Mouse (Mus musculus): Measurements from ENCODE around the gene Slc25a44.

Slc25a44 gene

DNA sequence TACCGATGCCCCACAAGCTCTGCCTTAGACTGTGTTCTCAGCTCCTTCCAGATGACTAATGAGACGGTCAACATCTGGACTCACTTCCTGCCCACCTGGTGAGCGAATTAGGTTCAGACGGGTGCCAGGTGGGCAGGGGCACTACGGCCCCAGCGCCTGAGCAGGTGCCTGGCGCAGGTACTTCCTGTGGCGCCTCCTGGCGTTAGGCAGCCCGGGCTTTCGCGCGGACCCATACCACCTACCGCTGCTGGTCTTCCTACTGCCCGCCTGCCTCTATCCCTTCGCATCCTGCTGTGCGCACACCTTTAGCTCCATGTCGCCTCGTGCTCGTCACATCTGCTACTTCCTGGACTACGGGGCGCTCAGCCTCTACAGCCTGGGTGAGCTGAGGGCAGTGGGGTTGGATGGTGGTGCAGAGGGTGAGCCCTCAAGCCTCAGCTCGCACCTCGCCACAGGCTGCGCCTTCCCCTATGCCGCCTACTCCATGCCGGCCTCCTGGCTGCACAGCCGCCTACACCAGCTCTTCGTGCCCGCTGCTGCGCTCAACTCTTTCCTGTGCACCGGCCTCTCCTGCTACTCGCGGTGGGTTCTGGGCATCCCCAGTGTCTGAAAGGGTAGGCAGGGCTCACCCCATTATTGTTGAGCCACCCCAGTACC is 59.1 kb downstream of the Slc25a44 start:
- DNase-seq: no peak

DNA sequence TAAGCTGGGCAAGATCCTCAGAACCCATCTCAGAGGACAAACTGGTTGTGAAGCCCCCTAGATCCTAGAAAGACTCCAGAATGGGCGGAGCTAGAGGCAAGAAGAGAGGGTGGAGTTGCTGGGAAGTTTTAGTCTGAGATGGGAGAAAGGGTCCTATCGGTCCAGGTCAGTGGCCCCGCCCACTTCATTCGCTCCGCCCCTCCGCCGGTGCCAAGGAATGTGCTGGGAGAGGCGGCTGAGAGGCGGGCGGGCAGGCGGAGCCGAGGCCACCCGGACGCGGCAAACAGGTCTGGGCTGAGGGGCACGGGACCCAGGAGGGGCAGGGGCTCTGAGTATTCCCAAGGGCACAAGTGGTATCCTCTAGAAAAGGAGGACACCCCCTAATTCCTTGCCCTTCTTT is 60.6 kb downstream of the Slc25a44 start, which contains the start of gene Paqr6:
Gene Paqr6, plus strand, starts transcription at position 248 of the 400 bp plus-strand sequence.
- DNase-seq: peak; percentile 33 to 57

DNA sequence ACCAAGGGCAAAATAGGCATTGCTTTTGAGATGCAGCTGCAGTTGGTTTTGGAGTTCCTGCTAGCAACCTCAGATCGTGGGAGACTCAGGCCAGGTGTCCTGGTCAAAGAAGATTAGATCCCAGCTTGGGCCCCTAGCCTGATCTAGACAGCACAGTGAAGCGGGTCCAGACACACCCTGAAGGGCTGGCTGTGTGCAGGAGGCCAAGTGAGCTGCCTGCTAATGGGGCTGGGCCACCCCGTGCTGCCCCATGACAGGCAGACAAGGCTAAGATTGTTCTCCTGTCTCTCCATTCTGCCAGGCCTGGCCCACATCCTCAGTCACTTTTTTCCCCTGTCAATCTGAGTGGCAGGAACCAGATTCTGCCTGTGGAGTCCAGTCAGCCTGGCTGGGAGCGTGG is 61.2 kb downstream of the Slc25a44 start:
- peak in 1 of 2 experiments; percentile 12 for DNase-seq

DNA sequence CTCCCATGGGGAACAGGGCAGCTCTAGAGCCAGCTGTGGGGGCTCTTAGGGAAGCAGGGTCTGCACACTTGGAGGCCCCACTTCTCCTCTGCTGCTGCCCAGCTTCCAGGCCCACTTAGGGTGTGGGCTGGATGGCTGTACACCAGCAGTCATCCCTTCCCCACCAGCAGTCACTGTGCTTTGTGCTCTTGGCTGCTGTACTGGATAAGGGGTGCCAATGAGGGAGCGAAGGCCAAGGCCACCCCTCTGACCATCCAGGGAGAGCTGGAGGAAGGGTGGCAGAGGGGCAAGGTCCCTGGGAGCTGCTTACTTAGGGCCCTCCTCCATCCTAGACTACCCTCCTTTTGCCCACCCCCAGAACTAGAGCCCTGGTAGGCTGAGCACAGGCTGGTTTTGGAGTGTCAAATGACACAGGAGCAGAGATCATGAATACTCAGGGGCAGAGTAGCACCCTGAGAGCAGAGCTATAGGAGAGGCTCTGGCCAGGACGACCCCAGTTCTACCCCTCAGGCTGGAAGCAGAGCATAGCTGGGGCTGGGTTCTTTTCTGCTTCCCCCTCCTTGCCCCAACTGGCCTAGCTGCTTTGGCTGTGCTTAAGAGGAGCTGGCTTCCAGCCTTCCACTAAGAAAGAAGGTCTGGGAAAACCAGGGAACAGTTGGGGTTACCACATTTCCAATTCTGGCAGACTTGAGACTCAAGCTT is 63.2 kb downstream of the Slc25a44 start:
- peak in 1 of 2 experiments; percentile 25 for DNase-seq

DNA sequence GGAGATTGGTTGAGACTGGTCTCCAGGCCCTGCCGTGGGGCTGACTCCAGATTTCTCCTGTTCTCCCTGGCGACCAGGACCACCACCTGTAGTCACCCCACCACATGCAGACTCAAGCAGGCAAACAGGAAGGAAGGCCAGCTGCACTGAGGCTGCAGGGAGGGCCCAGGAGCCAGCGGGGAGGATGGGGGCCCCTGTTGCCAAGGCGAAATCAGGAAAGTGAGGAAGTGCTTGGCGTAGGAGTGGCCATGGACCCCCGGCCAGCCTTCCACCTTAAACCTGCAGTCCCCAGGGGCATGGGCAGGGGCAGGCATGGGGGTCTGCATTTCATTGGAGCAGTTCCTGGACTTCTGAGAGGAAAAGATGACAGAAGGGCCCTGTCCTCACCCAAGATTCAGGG is 63.8 kb downstream of the Slc25a44 start:
- peak in 1 of 2 experiments; percentile 7 for DNase-seq

All from cerebellum, postnatal 14 days (tissue).